Mouse (Mus musculus) heart, adult 2 months (tissue): ENCODE measurements around the gene Dchs1. TPM values are rescaled to one million over a fixed set of nuclear protein-coding genes. Genes with fewer than 3 reads are reported as not detected.

Experiments
- DNase-seq, 2 experiments: peaks; one replicate each; pipeline ENCODE4 v3.0.0; 2021
- H3K27ac ChIP-seq: fragments of 200-600 bp; 2 replicates; pipeline ENCODE4 v1.8.1; 2022
- H3K27me3 ChIP-seq: fragments of 200-500 bp; 2 replicates; pipeline ENCODE4 v1.6.1; 2012; ENCODE audit warnings: mild to moderate bottlenecking, low read length, inconsistent platforms, mixed read lengths; ENCODE audit not compliant: control insufficient read depth, insufficient read depth
- H3K36me3 ChIP-seq: fragments of 200-500 bp; 2 replicates; pipeline ENCODE4 v1.6.1; 2012; ENCODE audit warnings: low read length, inconsistent platforms; ENCODE audit not compliant: control insufficient read depth, insufficient read depth
- H3K4me1 ChIP-seq: fragments of 200-500 bp; 2 replicates; pipeline ENCODE4 v1.6.1; 2011; ENCODE audit warnings: low read length; ENCODE audit not compliant: control insufficient read depth, insufficient read depth
- H3K4me3 ChIP-seq: fragments of 200-600 bp; 2 replicates; pipeline ENCODE4 v1.8.1; 2022
- H3K79me2 ChIP-seq: fragments of 200-500 bp; replicated peaks from 2 replicates; pipeline ENCODE4 v1.6.1; 2012; ENCODE audit warnings: mild to moderate bottlenecking, inconsistent platforms, low read length, moderate library complexity, mixed read lengths; ENCODE audit not compliant: control insufficient read depth, insufficient read depth
- H3K9ac ChIP-seq: fragments of 200-500 bp; 2 replicates; pipeline ENCODE4 v1.6.1; 2012; ENCODE audit warnings: low read depth, mild to moderate bottlenecking, control low read depth, inconsistent platforms, low read length, mixed read lengths
- CTCF ChIP-seq: fragments of 200-600 bp; IDR thresholded peaks from 2 replicates; pipeline ENCODE4 v1.8.1; 2022; ENCODE audit warnings: antibody characterized with exemption, mild to moderate bottlenecking, moderate library complexity
- EP300 ChIP-seq: fragments of 200-500 bp; IDR thresholded peaks from 2 replicates; pipeline ENCODE4 v1.6.1; 2011; ENCODE audit warnings: low read depth, low read length, control low read depth; ENCODE audit not compliant: insufficient read depth
- POLR2A ChIP-seq: fragments of 200-500 bp; IDR thresholded peaks from 2 replicates; pipeline ENCODE4 v1.6.1; 2011; ENCODE audit warnings: mild to moderate bottlenecking, low read depth, low read length, control low read depth; ENCODE audit not compliant: insufficient read depth
- WGBS: fragments of 180-500 bp; shearing (Covaris S2); methylation state at CpG from one replicate; pipeline ENCODE4 v1.1.7; 2018; 5-methylcytosine and 5-hydroxymethylcytosine counted together
- intact Hi-C: fragments of 180-260 bp; cut with DNase I; formaldehyde crosslinking; loops from one replicate; pipeline ENCODE4 v1.15.1; 2025
- polyA plus RNA-seq: library from polyadenylated mRNA; depleted of rRNA; stranded (reverse); fragments of >200 nt; gene quantifications from 2 replicates; pipeline ENCODE4 v1.2.3, GENCODE M21; 2012
- total RNA-seq, 2 experiments: library from RNA; stranded (reverse); gene quantifications; 2 replicates each; pipeline ENCODE4 v1.2.3; 2021

The Dchs1 gene
- total and polyA plus RNA-seq, 3 experiments: 7.2 to 8.5 (median 8.0) TPM

GRCm38 (mm10) chr7:105793701-105794100 lies 6.2 kb upstream of the Dchs1 start:
- no peaks in the 10 kb centered on the region for H3K27me3 ChIP-seq
- 35% methylated on average over 7 of the region's 7 CpGs for WGBS
- intact Hi-C loops: loop anchor here (2.0 kb wide), 1 partner anchor 15 kb away; no protein-coding TSS in a partner anchor

DNA sequence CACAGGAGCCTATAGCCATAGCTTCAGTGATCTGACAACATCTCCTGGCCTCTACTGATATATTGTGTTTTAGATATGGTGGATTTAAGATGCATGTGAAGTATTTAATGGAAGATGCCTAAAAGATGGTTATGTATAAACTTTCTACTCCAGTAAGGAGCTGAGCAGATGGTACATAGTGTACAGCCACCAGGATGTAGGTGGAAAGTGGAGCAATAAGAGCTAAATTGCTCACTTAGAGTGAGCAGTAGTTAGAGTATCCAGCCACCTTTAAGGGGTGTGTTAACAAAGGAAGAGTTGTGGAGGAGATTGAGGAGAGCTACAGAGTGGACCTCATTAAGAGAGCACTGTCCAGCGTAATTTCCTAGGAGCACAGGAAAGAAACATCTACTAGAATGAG lies 3.7 kb upstream of the Dchs1 start:
- intact Hi-C loops: no loop called here
- H3K4me1 ChIP-seq: peaks cover 5% of the 10 kb centered on the region
- DNase-seq: no peak

More at GRCm38 (mm10) chr7:105793701-105794100, 6.2 kb upstream of the Dchs1 start:
- DNase-seq: peak in 1 of 2 experiments; percentile 48
- Histone ChIP-seq H3K9ac (no peak overlapping the region), H3K27ac (peak overlapping the region; percentile 78), H3K36me3 (no peaks in the 10 kb centered on the region), H3K4me1 (peaks cover 5% of the 10 kb centered on the region), H3K79me2 (no peaks in the 10 kb centered on the region), H3K4me3 (no peak overlapping the region)
- no peak for TF ChIP-seq POLR2A
- 0 out of 2 replicates have a peak, but pooled peaks have one; percentile 18 for TF ChIP-seq EP300

GRCm38 (mm10) chr7:105786506-105787284 lies 759 bp downstream of the Dchs1 start:
- TF ChIP-seq CTCF (no peak), EP300 (no peak), POLR2A (no peak)
- intact Hi-C loops: loop anchor here (2.0 kb wide), 2 partner anchors 22 to 42 kb away; partner anchors contain the start of gene Taf10
- H3K27me3 ChIP-seq: 0 out of 2 replicates have a peak, but pooled peaks cover 2% of the 10 kb centered on the region
- peak overlapping the region; percentile 70 for H3K4me3 ChIP-seq
- H3K36me3 ChIP-seq: no peaks in the 10 kb centered on the region; the same call in 1 of the 2 replicates
- H3K9ac ChIP-seq: peak overlapping the region; percentile 90
- peaks cover 5% of the 10 kb centered on the region for H3K4me1 ChIP-seq
- peak overlapping the region; percentile 86 for H3K27ac ChIP-seq
- H3K79me2 ChIP-seq: no peaks in the 10 kb centered on the region
- DNase-seq: no peak
- WGBS: 10% methylated on average over 19 of the region's 20 CpGs

More for the DNA sequence above, 3.7 kb upstream of the Dchs1 start:
- WGBS: 74% methylated on average over 1 of the region's 1 CpGs
- H3K9ac ChIP-seq: no peak overlapping the region
- no peaks in the 10 kb centered on the region for H3K79me2 ChIP-seq
- H3K27me3 ChIP-seq: 0 out of 2 replicates have a peak, but pooled peaks cover 2% of the 10 kb centered on the region
- TF ChIP-seq POLR2A: no peak
- TF ChIP-seq CTCF: no peak
- TF ChIP-seq EP300: no peak
- H3K27ac ChIP-seq: no peak overlapping the region
- H3K4me3 ChIP-seq: no peak overlapping the region
- no peaks in the 10 kb centered on the region for H3K36me3 ChIP-seq

GRCm38 (mm10) chr7:105784556-105784955 lies 2.9 kb downstream of the Dchs1 start:
- no peaks in the 10 kb centered on the region for H3K79me2 ChIP-seq
- H3K4me1 ChIP-seq: peaks cover 5% of the 10 kb centered on the region
- no peak for DNase-seq
- H3K9ac ChIP-seq: 0 out of 2 replicates have a peak overlapping the region, but pooled peaks have one; percentile 4
- H3K27ac ChIP-seq: peak overlapping the region; percentile 36
- TF ChIP-seq CTCF: no peak
- no peak for TF ChIP-seq EP300
- TF ChIP-seq POLR2A: no peak
- H3K36me3 ChIP-seq: no peaks in the 10 kb centered on the region; the same call in 1 of the 2 replicates
- intact Hi-C loops: no loop called here
- 0 out of 2 replicates have a peak, but pooled peaks cover 2% of the 10 kb centered on the region for H3K27me3 ChIP-seq
- H3K4me3 ChIP-seq: no peak overlapping the region
- 20% methylated on average over 4 of the region's 4 CpGs for WGBS

GRCm38 (mm10) chr7:105783861-105784260 lies 3.6 kb downstream of the Dchs1 start:
- 0 out of 2 replicates have a peak, but pooled peaks cover 2% of the 10 kb centered on the region for H3K27me3 ChIP-seq
- peaks cover 10% of the 10 kb centered on the region for H3K4me1 ChIP-seq
- H3K79me2 ChIP-seq: no peaks in the 10 kb centered on the region
- no peak for DNase-seq
- no peak overlapping the region for H3K4me3 ChIP-seq
- TF ChIP-seq POLR2A: no peak
- TF ChIP-seq CTCF: no peak
- no peak for TF ChIP-seq EP300
- H3K36me3 ChIP-seq: no peaks in the 10 kb centered on the region; the same call in 1 of the 2 replicates
- no peak overlapping the region; the same call in none of the 2 replicates for H3K27ac ChIP-seq
- WGBS: 28% methylated on average over 4 of the region's 4 CpGs
- intact Hi-C loops: no loop called here
- H3K9ac ChIP-seq: no peak overlapping the region
